Mouse (Mus musculus) G1E (cell line): ENCODE data around the gene Mroh2a.

ENCODE experiments used
- CTCF ChIP-seq: IDR thresholded peaks from 2 replicates; pipeline ENCODE4 v1.5.1; 2012; ENCODE audit warnings: low read depth, low read length, inconsistent platforms, mixed read lengths
- GATA1 ChIP-seq: IDR thresholded peaks from 2 replicates; pipeline ENCODE4 v1.6.1; 2012; ENCODE audit warnings: borderline replicate concordance, low read length, inconsistent platforms, mixed read lengths
- GATA2 ChIP-seq: IDR thresholded peaks from 2 replicates; pipeline ENCODE4 v1.6.1; 2012; ENCODE audit warnings: low read depth, low read length, inconsistent platforms, borderline replicate concordance
- POLR2AphosphoS5 ChIP-seq: IDR thresholded peaks from 2 replicates; pipeline ENCODE4 v1.6.1; 2012; ENCODE audit warnings: low read depth, low read length, inconsistent platforms; ENCODE audit not compliant: insufficient replicate concordance
- TAL1 ChIP-seq: conservative IDR thresholded peaks from 2 replicates; pipeline ENCODE4 v1.6.1; 2012; ENCODE audit warnings: low read depth, low read length, inconsistent platforms, mixed read lengths

DNA sequence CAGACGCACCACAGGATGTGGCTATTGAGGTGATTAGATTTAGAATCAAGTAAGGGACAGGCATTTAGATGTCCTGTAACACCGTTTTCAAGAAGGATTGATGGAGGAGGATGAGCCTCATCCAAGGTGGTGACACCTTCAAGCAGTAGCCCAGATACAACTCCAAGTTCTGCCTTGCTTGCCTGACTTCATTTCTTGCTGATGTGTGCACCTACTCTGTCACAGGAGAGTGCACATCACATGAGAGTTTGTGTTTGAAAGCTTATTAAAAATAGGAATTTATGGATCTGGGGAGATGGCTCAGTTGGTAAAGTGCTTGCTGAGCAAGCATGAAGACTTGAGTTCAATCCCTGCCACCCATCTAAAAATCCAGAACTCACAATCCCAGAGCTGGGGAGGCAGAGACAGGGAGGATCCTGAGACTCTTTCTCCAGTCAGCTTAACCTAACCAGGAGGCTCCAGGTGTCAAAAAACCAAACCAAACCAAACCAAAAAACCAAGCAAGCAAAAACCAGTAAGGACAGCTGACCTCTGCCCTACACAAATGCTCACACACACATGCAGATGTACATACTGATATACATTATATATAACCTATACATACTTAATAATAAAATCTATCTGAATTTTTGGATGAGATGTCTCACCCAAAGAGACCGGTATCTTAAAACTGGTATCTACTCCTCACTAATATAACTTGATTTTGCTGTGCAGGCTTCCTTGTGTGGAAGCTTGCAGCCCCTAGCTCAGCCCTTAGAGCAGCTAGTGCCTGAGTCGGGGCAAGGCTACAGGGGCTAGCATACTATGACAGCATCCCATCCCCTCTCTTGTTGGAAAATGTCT is 72.1 kb downstream of the Mroh2a start:
- TF ChIP-seq CTCF (no peak), TAL1 (no peak), GATA1 (no peak), GATA2 (no peak), POLR2AphosphoS5 (no peak)
